Mouse (Mus musculus): ENCODE measurements at regions not wholly inside any gene's neighbourhood (a gene's known extent, or its start where the extent isn't known, plus 50 kb on each side); places are given as distances from the start of the nearest gene placed in this dataset.
A peak's percentile ranks its signal among the peaks of the same experiment; 100 is the strongest.

DNA sequence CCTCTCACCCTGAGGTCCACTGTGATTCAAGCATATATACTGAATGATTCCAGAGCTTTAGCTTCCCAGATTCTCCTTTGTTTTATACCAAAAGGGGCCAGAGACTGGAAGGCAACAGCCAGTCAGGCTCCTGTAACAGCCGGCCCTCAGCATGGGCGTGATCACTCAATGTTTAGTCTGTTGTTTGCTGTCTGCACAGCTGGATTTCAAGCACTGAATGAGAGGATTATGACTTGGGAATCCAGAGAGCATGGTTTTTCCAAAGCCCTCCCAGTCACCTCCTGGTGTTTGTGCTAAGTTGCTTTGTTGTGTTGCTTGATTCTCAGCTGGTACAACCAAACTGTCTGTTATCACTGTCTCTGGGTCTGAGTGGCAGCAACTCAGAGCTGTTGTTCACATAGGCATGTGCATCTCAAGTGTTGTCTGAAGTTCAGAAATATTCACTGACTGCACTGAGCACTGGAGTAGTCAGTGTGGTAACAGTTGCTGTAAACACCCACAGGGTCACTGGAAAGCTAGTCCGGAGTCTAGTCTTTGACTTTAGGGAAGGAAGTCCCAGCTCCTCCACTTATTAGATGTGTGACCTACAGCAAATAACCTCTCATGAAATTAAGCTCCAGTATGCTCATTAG, 196.9 kb upstream of the Fggy start:
- Histone ChIP-seq H3K27me3 (replicated peaks; ENCODE audit: low read depth, poor library complexity, severe bottlenecking) (no peaks in the 10 kb centered on the region; the same call in 1 of the 2 replicates), H3K36me3 (replicated peaks) (no peaks in the 10 kb centered on the region), H3K9me3 (no peaks in the 10 kb centered on the region), H3K4me1 (no peaks in the 10 kb centered on the region), H3K27ac (replicated peaks) (peak overlapping the region; percentile 42; the same call in 1 of the 2 replicates), H3K4me3 (no peak overlapping the region)
- WGBS, result 45% methylated on average over 3 of the region's 3 CpGs
- no peak for DNase-seq (ENCODE audit: low spot score)

GRCm38 (mm10) chr4:95364376-95365082, 192.8 kb upstream of the Fggy start:
- H3K9me3 ChIP-seq, result no peaks in the 10 kb centered on the region
- H3K36me3 ChIP-seq (replicated peaks), result no peaks in the 10 kb centered on the region
- no peak for DNase-seq (ENCODE audit: low spot score)
- 90% methylated on average over 4 of the region's 4 CpGs for WGBS
- no peak overlapping the region for H3K4me3 ChIP-seq
- H3K27me3 ChIP-seq (replicated peaks; ENCODE audit: low read depth, poor library complexity, severe bottlenecking), result no peaks in the 10 kb centered on the region
- H3K4me1 ChIP-seq, result no peaks in the 10 kb centered on the region
- H3K27ac ChIP-seq (replicated peaks), result no peak overlapping the region

GRCm38 (mm10) chr4:95376386-95376785, 180.9 kb upstream of the Fggy start:
- no peaks in the 10 kb centered on the region for H3K36me3 ChIP-seq (replicated peaks)
- WGBS, result 41% methylated on average over 5 of the region's 5 CpGs
- no peak overlapping the region for H3K4me3 ChIP-seq
- DNase-seq (ENCODE audit: low spot score), result peak; percentile 53
- H3K9me3 ChIP-seq, result no peaks in the 10 kb centered on the region
- peak overlapping the region; percentile 59 for H3K27ac ChIP-seq (replicated peaks)
- peaks cover 21% of the 10 kb centered on the region for H3K4me1 ChIP-seq
- no peaks in the 10 kb centered on the region for H3K27me3 ChIP-seq (replicated peaks; ENCODE audit: low read depth, poor library complexity, severe bottlenecking)

DNA sequence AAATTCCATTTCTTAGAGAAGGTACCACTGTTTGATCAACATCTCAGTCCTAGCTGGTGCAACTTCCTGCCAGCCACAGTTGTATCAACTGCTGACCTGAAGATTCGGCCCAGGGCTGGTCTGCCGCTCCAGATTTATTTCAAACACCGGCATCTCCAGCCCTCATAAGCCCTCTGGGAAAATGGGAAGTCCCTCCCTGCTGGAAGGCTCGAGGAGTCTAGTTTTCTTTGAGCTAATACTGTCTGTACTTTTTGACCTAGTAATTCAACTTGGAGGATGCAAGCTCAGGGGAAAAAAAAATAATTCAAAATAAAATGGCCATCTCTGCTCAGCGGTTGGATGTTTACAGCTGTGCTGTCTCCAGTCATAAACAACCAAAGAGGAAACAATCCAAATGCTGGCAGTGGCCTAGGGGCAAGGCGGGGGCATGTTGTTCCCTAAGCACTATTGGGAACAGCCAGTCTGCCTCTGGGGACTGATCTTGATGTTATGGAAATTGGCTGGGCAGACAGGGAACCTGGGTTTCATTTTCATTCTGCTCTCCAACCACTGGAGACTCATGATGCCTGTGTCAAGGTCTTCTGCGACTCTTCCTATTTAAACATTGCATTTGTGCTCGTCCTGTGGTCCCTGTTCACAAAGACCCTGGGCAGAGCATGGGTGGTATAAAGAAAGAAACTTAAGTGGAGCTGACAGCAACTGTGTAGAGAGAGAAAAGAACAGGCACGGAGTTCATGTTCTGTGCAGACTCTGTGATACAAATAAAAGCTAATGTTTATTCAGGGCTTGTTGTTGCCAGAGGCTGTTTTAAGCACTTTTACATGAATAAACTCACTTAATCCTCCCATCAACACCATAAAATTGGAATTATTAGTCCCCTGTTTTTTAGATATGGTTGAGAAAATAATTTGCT, 179.8 kb upstream of the Fggy start:
- no peaks in the 10 kb centered on the region for H3K9me3 ChIP-seq
- H3K4me1 ChIP-seq, result peaks cover 21% of the 10 kb centered on the region
- H3K27me3 ChIP-seq (replicated peaks; ENCODE audit: low read depth, poor library complexity, severe bottlenecking), result no peaks in the 10 kb centered on the region
- no peaks in the 10 kb centered on the region for H3K36me3 ChIP-seq (replicated peaks)
- WGBS, result 43% methylated on average over 9 of the region's 9 CpGs
- no peak overlapping the region for H3K27ac ChIP-seq (replicated peaks)
- DNase-seq (ENCODE audit: low spot score), result no peak
- H3K4me3 ChIP-seq, result no peak overlapping the region

GRCm38 (mm10) chr4:95378645-95379044, 178.7 kb upstream of the Fggy start:
- WGBS, result 93% methylated on average over 3 of the region's 3 CpGs
- Histone ChIP-seq H3K4me3 (no peak overlapping the region), H3K36me3 (replicated peaks) (no peaks in the 10 kb centered on the region), H3K27me3 (replicated peaks; ENCODE audit: low read depth, poor library complexity, severe bottlenecking) (no peaks in the 10 kb centered on the region), H3K27ac (replicated peaks) (no peak overlapping the region), H3K4me1 (peaks cover 21% of the 10 kb centered on the region), H3K9me3 (no peaks in the 10 kb centered on the region)
- no peak for DNase-seq (ENCODE audit: low spot score)

GRCm38 (mm10) chr4:95383216-95383892, 174.0 kb upstream of the Fggy start:
- Histone ChIP-seq H3K9me3 (no peaks in the 10 kb centered on the region), H3K4me3 (no peak overlapping the region), H3K27ac (replicated peaks) (no peak overlapping the region), H3K4me1 (peaks cover 17% of the 10 kb centered on the region), H3K27me3 (replicated peaks; ENCODE audit: low read depth, poor library complexity, severe bottlenecking) (no peaks in the 10 kb centered on the region), H3K36me3 (replicated peaks) (no peaks in the 10 kb centered on the region)
- 91% methylated on average over 8 of the region's 8 CpGs for WGBS
- DNase-seq (ENCODE audit: low spot score), result no peak

DNA sequence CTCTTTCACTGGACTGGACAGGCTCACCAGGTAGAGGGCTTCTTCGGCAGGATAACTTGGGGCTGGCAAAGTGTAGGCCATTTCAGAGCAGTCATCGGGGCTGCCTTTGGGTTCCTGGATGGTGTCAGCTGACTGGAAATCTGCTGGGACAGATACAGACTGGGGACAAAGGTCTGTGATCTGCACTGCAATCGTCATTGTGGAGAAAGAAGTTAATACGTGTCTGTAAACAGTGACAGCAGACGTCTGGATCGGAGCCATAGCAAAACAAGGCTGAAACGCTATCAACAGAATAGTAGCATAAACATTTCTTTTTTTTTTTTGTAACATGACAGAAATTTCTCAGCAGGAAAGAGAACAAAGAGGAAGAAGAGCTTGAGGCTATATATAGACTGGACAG, 171.8 kb upstream of the Fggy start:
- DNase-seq (ENCODE audit: low spot score), result no peak
- 59% methylated on average over 7 of the region's 7 CpGs for WGBS
- no peaks in the 10 kb centered on the region for H3K36me3 ChIP-seq (replicated peaks)
- H3K9me3 ChIP-seq, result no peaks in the 10 kb centered on the region
- H3K27me3 ChIP-seq (replicated peaks; ENCODE audit: low read depth, poor library complexity, severe bottlenecking), result no peaks in the 10 kb centered on the region
- no peak overlapping the region for H3K4me3 ChIP-seq
- H3K4me1 ChIP-seq, result peaks cover 31% of the 10 kb centered on the region
- H3K27ac ChIP-seq (replicated peaks), result peak overlapping the region; percentile 67; the same call in 1 of the 2 replicates

- no peak for DNase-seq (ENCODE audit: low spot score)
- no peaks in the 10 kb centered on the region for H3K27me3 ChIP-seq (replicated peaks; ENCODE audit: low read depth, poor library complexity, severe bottlenecking)
- H3K4me1 ChIP-seq, result peaks cover 31% of the 10 kb centered on the region
- WGBS, result 41% methylated on average over 2 of the region's 2 CpGs
- H3K36me3 ChIP-seq (replicated peaks), result no peaks in the 10 kb centered on the region
- H3K9me3 ChIP-seq, result no peaks in the 10 kb centered on the region
- H3K27ac ChIP-seq (replicated peaks), result no peak overlapping the region; the same call in 1 of the 2 replicates
- H3K4me3 ChIP-seq, result no peak overlapping the region
These were observed 171.3 kb upstream of the Fggy start for GRCm38 (mm10) chr4:95386021-95386420.

- H3K9me3 ChIP-seq, result no peaks in the 10 kb centered on the region
- peaks cover 31% of the 10 kb centered on the region for H3K4me1 ChIP-seq
- H3K27me3 ChIP-seq (replicated peaks; ENCODE audit: low read depth, poor library complexity, severe bottlenecking), result no peaks in the 10 kb centered on the region
- H3K36me3 ChIP-seq (replicated peaks), result no peaks in the 10 kb centered on the region
- peak overlapping the region; percentile 32; the same call in 1 of the 2 replicates for H3K27ac ChIP-seq (replicated peaks)
- WGBS, result 70% methylated on average over 3 of the region's 3 CpGs
- no peak overlapping the region for H3K4me3 ChIP-seq
- no peak for DNase-seq (ENCODE audit: low spot score)
These were observed 168.8 kb upstream of the Fggy start for GRCm38 (mm10) chr4:95388556-95388955.

- H3K4me1 ChIP-seq, result peaks cover 31% of the 10 kb centered on the region
- WGBS, result 27% methylated on average over 2 of the region's 2 CpGs
- H3K4me3 ChIP-seq, result no peak overlapping the region
- DNase-seq (ENCODE audit: low spot score), result peak; percentile 46
- H3K27ac ChIP-seq (replicated peaks), result peak overlapping the region; percentile 66
- H3K9me3 ChIP-seq, result no peaks in the 10 kb centered on the region
- H3K36me3 ChIP-seq (replicated peaks), result no peaks in the 10 kb centered on the region
- H3K27me3 ChIP-seq (replicated peaks; ENCODE audit: low read depth, poor library complexity, severe bottlenecking), result no peaks in the 10 kb centered on the region
These were observed 167.7 kb upstream of the Fggy start for GRCm38 (mm10) chr4:95389647-95390046.

DNA sequence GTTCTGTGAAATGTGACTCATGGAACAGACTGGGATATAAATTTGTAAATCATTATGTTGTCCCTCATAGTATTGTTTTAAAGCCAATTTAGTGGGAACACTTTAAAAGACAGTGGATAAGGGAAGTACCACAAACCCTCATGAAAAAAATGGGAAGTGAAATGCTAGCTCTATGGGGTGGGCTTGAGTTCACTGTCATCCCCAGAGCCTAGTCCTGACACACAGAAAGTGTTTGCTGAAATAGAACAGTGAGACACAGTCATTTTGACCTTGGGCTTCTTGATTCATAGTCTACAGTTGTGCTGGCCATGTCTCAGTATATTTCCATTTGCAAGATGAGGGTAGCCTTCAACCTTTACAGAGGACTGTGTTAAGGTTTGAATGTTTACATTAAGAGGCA, 166.8 kb upstream of the Fggy start:
- Histone ChIP-seq H3K4me3 (no peak overlapping the region), H3K27ac (replicated peaks) (no peak overlapping the region)
- DNase-seq (ENCODE audit: low spot score), result no peak

DNA sequence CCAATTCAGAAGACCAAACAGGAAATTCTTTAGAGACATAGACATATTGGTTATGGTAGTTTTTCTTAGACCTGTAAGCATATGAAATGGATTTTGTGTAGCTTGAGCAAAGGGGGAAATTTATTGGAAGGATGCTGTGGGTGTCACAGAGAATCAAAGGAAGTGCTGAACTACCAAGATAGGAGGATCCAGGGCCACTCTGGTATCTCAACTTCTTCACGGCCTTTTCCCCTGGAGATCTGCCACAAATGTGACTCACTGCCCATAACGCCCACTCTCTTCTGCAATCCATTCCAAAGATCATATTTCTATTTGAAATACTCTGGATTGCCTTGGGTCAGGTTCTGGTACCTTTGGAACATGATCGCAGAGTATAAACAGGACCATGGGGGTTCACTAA, 161.6 kb upstream of the Fggy start:
- DNase-seq (ENCODE audit: low spot score), result no peak
- Histone ChIP-seq H3K9me3 (no peaks in the 10 kb centered on the region), H3K27me3 (replicated peaks; ENCODE audit: low read depth, poor library complexity, severe bottlenecking) (no peaks in the 10 kb centered on the region), H3K27ac (replicated peaks) (no peak overlapping the region), H3K36me3 (replicated peaks) (no peaks in the 10 kb centered on the region), H3K4me1 (no peaks in the 10 kb centered on the region), H3K4me3 (no peak overlapping the region)
- WGBS, result 86% methylated on average over 3 of the region's 3 CpGs

More for the DNA sequence above, 166.8 kb upstream of the Fggy start:
- Histone ChIP-seq H3K36me3 (replicated peaks) (no peaks in the 10 kb centered on the region), H3K4me1 (peaks cover 27% of the 10 kb centered on the region), H3K27me3 (replicated peaks; ENCODE audit: low read depth, poor library complexity, severe bottlenecking) (no peaks in the 10 kb centered on the region), H3K9me3 (no peaks in the 10 kb centered on the region)
